Mouse (Mus musculus): ENCODE results near the gene Cdt1. TPM values are rescaled to one million over a fixed set of nuclear protein-coding genes. Genes with fewer than 3 reads are reported as not detected.

Gene Cdt1
- total RNA-seq (2017): 29.8 and 30.4 TPM in 2 replicates

GRCm38 (mm10) chr8:122567361-122568108 lies at the start of gene Cdt1:
Cdt1 (plus strand) TSS chr8:122568015.
- peak; percentile 75 for ATAC-seq (ENCODE audit: extremely low read depth, insufficient number of reproducible peaks, low FRiP score, poor library complexity, severe bottlenecking)

GRCm38 (mm10) chr8:122520611-122521010 lies 47.2 kb upstream of the Cdt1 start:
- ATAC-seq (ENCODE audit: extremely low read depth, insufficient number of reproducible peaks, low FRiP score, poor library complexity, severe bottlenecking): no peak

- no peak for ATAC-seq (ENCODE audit: extremely low read depth, insufficient number of reproducible peaks, low FRiP score, poor library complexity, severe bottlenecking)
These were observed 44.8 kb upstream of the Cdt1 start for GRCm38 (mm10) chr8:122522796-122523651.

GRCm38 (mm10) chr8:122523652-122524360 lies 44.0 kb upstream of the Cdt1 start:
- ATAC-seq (ENCODE audit: extremely low read depth, insufficient number of reproducible peaks, low FRiP score, poor library complexity, severe bottlenecking): no peak

- ATAC-seq (ENCODE audit: extremely low read depth, insufficient number of reproducible peaks, low FRiP score, poor library complexity, severe bottlenecking): no peak
These were observed 43.3 kb upstream of the Cdt1 start for GRCm38 (mm10) chr8:122524506-122524905.

- ATAC-seq (ENCODE audit: extremely low read depth, insufficient number of reproducible peaks, low FRiP score, poor library complexity, severe bottlenecking): no peak
These were observed 42.8 kb upstream of the Cdt1 start for GRCm38 (mm10) chr8:122525004-122525403.

GRCm38 (mm10) chr8:122526084-122526483 lies 41.7 kb upstream of the Cdt1 start:
- no peak for ATAC-seq (ENCODE audit: extremely low read depth, insufficient number of reproducible peaks, low FRiP score, poor library complexity, severe bottlenecking)

GRCm38 (mm10) chr8:122526526-122527170 lies 41.2 kb upstream of the Cdt1 start:
- ATAC-seq (ENCODE audit: extremely low read depth, insufficient number of reproducible peaks, low FRiP score, poor library complexity, severe bottlenecking): no peak

GRCm38 (mm10) chr8:122527937-122528336 lies 39.9 kb upstream of the Cdt1 start:
- ATAC-seq (ENCODE audit: extremely low read depth, insufficient number of reproducible peaks, low FRiP score, poor library complexity, severe bottlenecking): no peak

GRCm38 (mm10) chr8:122529159-122529558 lies 38.7 kb upstream of the Cdt1 start:
- ATAC-seq (ENCODE audit: extremely low read depth, insufficient number of reproducible peaks, low FRiP score, poor library complexity, severe bottlenecking): no peak

GRCm38 (mm10) chr8:122531312-122531711 lies 36.5 kb upstream of the Cdt1 start:
- no peak for ATAC-seq (ENCODE audit: extremely low read depth, insufficient number of reproducible peaks, low FRiP score, poor library complexity, severe bottlenecking)

GRCm38 (mm10) chr8:122537033-122537432 lies 30.8 kb upstream of the Cdt1 start:
- no peak for ATAC-seq (ENCODE audit: extremely low read depth, insufficient number of reproducible peaks, low FRiP score, poor library complexity, severe bottlenecking)

GRCm38 (mm10) chr8:122537812-122538211 lies 30.0 kb upstream of the Cdt1 start:
- no peak for ATAC-seq (ENCODE audit: extremely low read depth, insufficient number of reproducible peaks, low FRiP score, poor library complexity, severe bottlenecking)

GRCm38 (mm10) chr8:122538310-122539076 lies 29.3 kb upstream of the Cdt1 start:
- no peak for ATAC-seq (ENCODE audit: extremely low read depth, insufficient number of reproducible peaks, low FRiP score, poor library complexity, severe bottlenecking)

- no peak for ATAC-seq (ENCODE audit: extremely low read depth, insufficient number of reproducible peaks, low FRiP score, poor library complexity, severe bottlenecking)
These were observed 23.7 kb upstream of the Cdt1 start for GRCm38 (mm10) chr8:122544138-122544537.

GRCm38 (mm10) chr8:122546066-122546755 lies 21.6 kb upstream of the Cdt1 start:
- ATAC-seq (ENCODE audit: extremely low read depth, insufficient number of reproducible peaks, low FRiP score, poor library complexity, severe bottlenecking): no peak

- no peak for ATAC-seq (ENCODE audit: extremely low read depth, insufficient number of reproducible peaks, low FRiP score, poor library complexity, severe bottlenecking)
These were observed 20.9 kb upstream of the Cdt1 start for GRCm38 (mm10) chr8:122546811-122547453.

Measured in neutrophil, adult 5-6 weeks (primary cell).